Mouse (Mus musculus): ENCODE results near the gene Pwwp2a. TPM values are rescaled to one million over a fixed set of nuclear protein-coding genes. Genes with fewer than 3 reads are reported as not detected.

Gene Pwwp2a
- polyA plus RNA-seq, 1 experiment from 2014 or later: 30.1 TPM

DNA sequence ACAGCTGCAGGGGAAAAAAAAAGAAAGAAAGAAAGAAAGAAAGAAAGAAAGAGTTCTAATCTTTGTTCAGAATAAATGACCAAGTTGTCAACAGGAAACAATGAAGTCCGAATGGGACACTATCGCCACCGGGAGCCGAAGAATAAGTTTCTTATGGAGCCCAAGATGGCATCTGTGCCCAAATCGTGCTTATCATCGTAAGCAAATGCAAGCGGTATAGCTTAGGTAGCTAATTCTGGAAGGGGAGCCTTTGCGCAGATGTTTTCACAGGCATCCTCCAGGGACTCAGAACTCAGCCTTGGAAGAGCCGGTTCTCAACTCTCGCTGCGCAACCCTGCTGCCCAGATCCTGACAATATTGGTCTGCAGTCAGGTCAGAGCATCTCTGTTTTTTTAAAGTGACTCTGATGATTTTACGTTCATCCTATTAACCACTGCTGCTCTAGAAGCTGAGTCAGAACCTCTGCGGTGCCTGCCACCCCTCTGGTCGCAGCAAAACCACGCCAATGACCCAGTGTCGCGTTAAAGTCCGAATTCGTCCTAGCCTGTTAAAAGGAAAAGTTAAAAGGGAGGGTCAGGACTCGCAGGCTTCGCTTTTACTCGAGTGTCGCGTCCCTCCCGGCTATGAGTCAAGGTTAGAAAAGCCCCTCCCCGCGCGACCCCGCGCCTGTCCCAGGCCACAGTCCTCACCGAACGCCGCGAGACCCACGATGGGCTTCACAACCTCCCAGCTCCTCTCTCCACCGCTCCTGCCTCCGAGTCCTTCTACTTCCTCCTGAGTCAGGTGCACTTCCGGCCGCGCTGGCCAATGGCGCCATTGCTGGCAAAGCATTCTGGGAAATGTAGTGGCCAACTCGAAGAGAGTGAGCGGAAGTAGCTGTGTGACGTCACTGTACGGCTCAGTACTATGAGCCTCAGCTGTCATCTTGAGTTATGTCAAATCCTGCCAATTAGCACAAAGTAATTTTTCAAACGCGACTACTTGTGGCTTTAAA lies 65.7 kb downstream of the Pwwp2a start, which contains the start of gene Ttc1:
Ttc1 (minus strand) TSS at position 776 of the 994 bp plus-strand sequence.
- ATAC-seq (replicated peaks; ENCODE audit: insufficient number of reproducible peaks, low FRiP score, low TSS enrichment): peak; percentile 95
- Histone ChIP-seq H3K9me3 (replicated peaks; ENCODE audit: control insufficient read depth, low read length) (no peaks in the 10 kb centered on the region), H3K4me3 (ENCODE audit: low read depth, low read length) (peak within 1 kb of the TSS; percentile 82), H3K27me3 (ENCODE audit: control insufficient read depth, insufficient read depth, low read length) (no peaks in the 10 kb centered on the region), H3K4me1 (ENCODE audit: control insufficient read depth, insufficient read depth, low read length) (peaks cover 4% of the 10 kb centered on the region; the same call in 1 of the 2 replicates), H3K36me3 (ENCODE audit: control insufficient read depth, insufficient read depth, low read length) (peaks cover 7% of the 10 kb centered on the region), H3K4me2 (peak within 1 kb of the TSS; percentile 81), H3K9ac (ENCODE audit: low read depth, low read length) (peak within 1 kb of the TSS; percentile 80), H3K27ac (ENCODE audit: low read depth, low read length) (peak within 1 kb of the TSS; percentile 64)
- WGBS (ENCODE audit: insufficient replicate concordance): 4% methylated on average over 47 of the region's 47 CpGs

DNA sequence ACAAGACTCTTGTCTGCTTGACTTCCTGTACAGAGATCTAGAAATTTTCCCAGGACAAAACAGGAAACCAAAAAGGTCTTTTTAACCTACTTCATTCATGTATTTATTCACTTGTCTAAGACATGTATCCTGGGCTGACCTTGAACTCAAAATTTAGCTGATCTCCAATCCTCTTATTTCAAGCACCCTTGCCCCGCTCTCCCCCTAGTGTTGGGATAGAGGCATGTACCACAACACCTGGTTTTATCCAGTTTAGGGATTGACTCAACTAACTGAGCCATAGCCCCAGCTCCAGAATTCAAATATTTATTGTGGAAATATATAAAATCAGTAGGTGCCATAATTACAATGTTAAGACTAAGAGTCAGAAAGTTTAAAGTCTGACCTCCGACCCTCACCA lies 69.7 kb downstream of the Pwwp2a start:
- no peak overlapping the region for H3K4me3 ChIP-seq (ENCODE audit: low read depth, low read length)
- peaks cover 4% of the 10 kb centered on the region; the same call in 1 of the 2 replicates for H3K4me1 ChIP-seq (ENCODE audit: control insufficient read depth, insufficient read depth, low read length)
- no peaks in the 10 kb centered on the region for H3K9me3 ChIP-seq (replicated peaks; ENCODE audit: control insufficient read depth, low read length)
- no peak overlapping the region for H3K9ac ChIP-seq (ENCODE audit: low read depth, low read length)
- ATAC-seq (replicated peaks; ENCODE audit: insufficient number of reproducible peaks, low FRiP score, low TSS enrichment): no peak
- no peak overlapping the region for H3K27ac ChIP-seq (ENCODE audit: low read depth, low read length)
- no peaks in the 10 kb centered on the region for H3K27me3 ChIP-seq (ENCODE audit: control insufficient read depth, insufficient read depth, low read length)
- WGBS (ENCODE audit: insufficient replicate concordance): 63% methylated on average over 2 of the region's 2 CpGs
- no peaks in the 10 kb centered on the region for H3K36me3 ChIP-seq (ENCODE audit: control insufficient read depth, insufficient read depth, low read length)
- H3K4me2 ChIP-seq: no peak overlapping the region

DNA sequence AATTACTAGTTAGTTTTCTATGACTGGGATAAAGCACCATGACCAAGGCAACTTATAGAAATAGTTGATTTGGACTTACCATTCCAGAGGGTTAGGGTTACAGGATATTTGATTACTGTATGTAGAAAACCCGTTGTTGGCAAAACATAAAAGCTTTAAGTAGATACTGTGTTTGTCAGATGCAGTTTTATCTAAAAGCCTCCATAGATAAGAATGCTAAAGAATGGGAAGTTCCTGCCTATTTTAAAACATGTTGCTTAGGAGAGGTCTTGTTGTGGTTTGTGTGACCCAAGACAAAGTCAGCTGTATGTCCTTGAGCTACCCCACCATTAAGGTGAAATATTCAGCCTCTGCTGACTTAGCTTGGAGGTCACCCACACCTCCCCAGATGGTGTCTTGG lies 72.8 kb downstream of the Pwwp2a start:
- WGBS (ENCODE audit: insufficient replicate concordance): 55% methylated on average over 1 of the region's 1 CpGs
- no peak overlapping the region for H3K4me2 ChIP-seq
- H3K27ac ChIP-seq (ENCODE audit: low read depth, low read length): no peak overlapping the region
- no peaks in the 10 kb centered on the region for H3K36me3 ChIP-seq (ENCODE audit: control insufficient read depth, insufficient read depth, low read length)
- ATAC-seq (replicated peaks; ENCODE audit: insufficient number of reproducible peaks, low FRiP score, low TSS enrichment): no peak
- no peak overlapping the region for H3K9ac ChIP-seq (ENCODE audit: low read depth, low read length)
- H3K4me3 ChIP-seq (ENCODE audit: low read depth, low read length): no peak overlapping the region
- no peaks in the 10 kb centered on the region for H3K27me3 ChIP-seq (ENCODE audit: control insufficient read depth, insufficient read depth, low read length)
- no peaks in the 10 kb centered on the region for H3K4me1 ChIP-seq (ENCODE audit: control insufficient read depth, insufficient read depth, low read length)
- H3K9me3 ChIP-seq (replicated peaks; ENCODE audit: control insufficient read depth, low read length): no peaks in the 10 kb centered on the region

DNA sequence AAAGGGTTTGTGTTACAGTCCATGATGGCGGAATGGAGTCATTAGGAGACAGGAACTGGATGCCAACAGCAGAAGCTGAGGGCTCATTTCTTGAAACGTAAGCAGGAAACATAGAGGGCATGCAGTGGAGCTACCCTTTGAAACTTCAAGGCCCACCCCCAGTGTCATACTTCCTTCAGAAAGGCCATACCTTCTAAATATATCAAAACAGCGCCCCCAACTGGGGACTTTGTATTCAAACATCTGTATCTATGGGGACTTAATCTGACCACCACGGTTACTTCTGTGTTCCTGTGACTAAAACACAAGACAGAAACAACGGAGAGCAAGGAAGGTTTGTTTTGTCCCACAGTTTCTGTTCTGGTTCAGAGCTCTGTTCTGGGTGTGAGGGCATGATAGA lies 73.6 kb downstream of the Pwwp2a start:
- ATAC-seq (replicated peaks; ENCODE audit: insufficient number of reproducible peaks, low FRiP score, low TSS enrichment): no peak
- 61% methylated on average over 5 of the region's 5 CpGs for WGBS (ENCODE audit: insufficient replicate concordance)
- H3K9ac ChIP-seq (ENCODE audit: low read depth, low read length): no peak overlapping the region

DNA sequence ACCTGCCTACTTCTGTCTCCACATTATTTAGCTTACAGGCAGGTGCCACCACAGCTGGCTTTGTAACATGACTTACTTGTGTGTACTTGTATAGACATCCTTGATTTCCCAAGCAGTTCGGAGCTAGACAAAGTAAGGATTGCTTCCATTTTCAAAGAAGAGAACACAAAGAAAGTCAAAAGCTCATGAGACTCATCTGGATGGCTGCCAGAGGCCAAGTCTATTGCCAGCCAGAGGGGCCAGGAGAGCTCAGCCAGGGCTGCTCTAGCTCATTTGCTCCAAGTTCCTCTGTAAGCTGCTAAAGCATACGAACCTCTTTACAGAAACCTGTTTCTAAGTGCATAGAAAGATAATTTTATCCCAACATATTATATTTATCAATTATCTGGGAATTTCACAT lies 76.6 kb downstream of the Pwwp2a start:
- Histone ChIP-seq H3K27me3 (ENCODE audit: control insufficient read depth, insufficient read depth, low read length) (no peaks in the 10 kb centered on the region), H3K36me3 (ENCODE audit: control insufficient read depth, insufficient read depth, low read length) (no peaks in the 10 kb centered on the region), H3K9me3 (replicated peaks; ENCODE audit: control insufficient read depth, low read length) (no peaks in the 10 kb centered on the region), H3K4me3 (ENCODE audit: low read depth, low read length) (no peak overlapping the region), H3K27ac (ENCODE audit: low read depth, low read length) (no peak overlapping the region), H3K9ac (ENCODE audit: low read depth, low read length) (no peak overlapping the region), H3K4me1 (ENCODE audit: control insufficient read depth, insufficient read depth, low read length) (no peaks in the 10 kb centered on the region), H3K4me2 (no peak overlapping the region)
- WGBS (ENCODE audit: insufficient replicate concordance): 60% methylated on average over 2 of the region's 2 CpGs
- no peak for ATAC-seq (replicated peaks; ENCODE audit: insufficient number of reproducible peaks, low FRiP score, low TSS enrichment)

More for the DNA sequence above, 73.6 kb downstream of the Pwwp2a start:
- Histone ChIP-seq H3K27ac (ENCODE audit: low read depth, low read length) (no peak overlapping the region), H3K36me3 (ENCODE audit: control insufficient read depth, insufficient read depth, low read length) (no peaks in the 10 kb centered on the region), H3K4me1 (ENCODE audit: control insufficient read depth, insufficient read depth, low read length) (no peaks in the 10 kb centered on the region), H3K9me3 (replicated peaks; ENCODE audit: control insufficient read depth, low read length) (no peaks in the 10 kb centered on the region), H3K27me3 (ENCODE audit: control insufficient read depth, insufficient read depth, low read length) (no peaks in the 10 kb centered on the region), H3K4me3 (ENCODE audit: low read depth, low read length) (no peak overlapping the region), H3K4me2 (no peak overlapping the region)

DNA sequence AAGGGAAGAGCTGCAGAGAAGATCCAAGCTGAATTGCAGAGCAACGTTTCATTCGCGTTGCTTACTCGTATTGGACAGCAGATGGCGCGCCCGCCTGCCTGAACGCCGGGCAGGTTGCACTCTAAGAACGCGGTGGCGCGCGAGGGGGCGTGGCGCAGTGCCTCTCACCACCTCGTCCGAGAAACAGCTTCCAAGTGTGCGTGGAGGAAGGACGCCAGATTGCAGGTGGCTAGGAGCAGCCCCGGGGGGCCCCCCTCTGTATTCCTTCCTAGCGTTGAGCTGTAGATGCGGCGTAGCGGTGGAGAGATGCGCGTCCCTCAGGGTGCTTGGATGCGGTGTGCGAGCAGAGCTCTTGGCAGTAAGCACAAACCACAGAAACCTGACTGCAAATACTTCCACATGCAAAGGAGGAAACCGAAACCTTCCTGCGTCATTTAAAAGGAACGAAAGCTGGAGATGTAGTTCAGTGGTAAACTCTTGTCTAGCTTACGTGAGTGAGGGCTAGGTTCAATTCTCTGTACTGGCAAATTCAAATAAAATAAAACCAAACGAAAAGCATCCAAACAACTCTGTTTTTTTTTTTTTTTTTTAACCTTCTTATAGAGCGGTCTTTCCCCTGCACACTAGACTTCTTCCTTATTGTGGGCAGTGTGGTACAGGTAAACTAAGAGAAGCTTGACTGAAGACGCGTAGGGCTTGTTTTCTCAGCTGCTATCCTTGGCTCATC lies 85.3 kb downstream of the Pwwp2a start:
- Histone ChIP-seq H3K27ac (ENCODE audit: low read depth, low read length) (no peak overlapping the region), H3K9ac (ENCODE audit: low read depth, low read length) (no peak overlapping the region), H3K4me1 (ENCODE audit: control insufficient read depth, insufficient read depth, low read length) (no peaks in the 10 kb centered on the region), H3K4me2 (peak overlapping the region; percentile 63), H3K36me3 (ENCODE audit: control insufficient read depth, insufficient read depth, low read length) (no peaks in the 10 kb centered on the region), H3K27me3 (ENCODE audit: control insufficient read depth, insufficient read depth, low read length) (peaks cover 5% of the 10 kb centered on the region; the same call in 1 of the 2 replicates), H3K4me3 (ENCODE audit: low read depth, low read length) (peak overlapping the region; percentile 46), H3K9me3 (replicated peaks; ENCODE audit: control insufficient read depth, low read length) (no peaks in the 10 kb centered on the region)
- 6% methylated on average over 37 of the region's 37 CpGs for WGBS (ENCODE audit: insufficient replicate concordance)
- no peak for ATAC-seq (replicated peaks; ENCODE audit: insufficient number of reproducible peaks, low FRiP score, low TSS enrichment)

DNA sequence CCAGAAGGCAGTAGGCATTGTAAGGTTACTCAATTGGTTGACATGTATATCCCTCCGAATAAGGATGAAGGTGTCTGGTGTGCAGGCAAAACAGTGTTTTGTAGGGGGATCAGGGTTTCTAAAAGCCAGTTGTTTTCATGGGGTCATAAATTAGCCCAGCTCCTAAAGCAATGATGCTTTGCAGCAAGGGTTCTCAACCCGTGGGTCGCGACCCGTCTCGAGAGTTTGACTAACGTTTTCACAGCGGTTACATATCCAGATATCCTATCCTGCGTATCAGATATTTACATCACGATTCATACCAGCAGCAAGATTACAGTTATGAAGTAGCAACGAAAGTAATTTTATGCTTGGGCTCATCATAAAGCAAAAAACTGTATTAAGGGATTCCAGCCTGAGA lies 86.0 kb downstream of the Pwwp2a start:
- Histone ChIP-seq H3K4me2 (no peak overlapping the region), H3K36me3 (ENCODE audit: control insufficient read depth, insufficient read depth, low read length) (no peaks in the 10 kb centered on the region)
- 68% methylated on average over 11 of the region's 11 CpGs for WGBS (ENCODE audit: insufficient replicate concordance)

DNA sequence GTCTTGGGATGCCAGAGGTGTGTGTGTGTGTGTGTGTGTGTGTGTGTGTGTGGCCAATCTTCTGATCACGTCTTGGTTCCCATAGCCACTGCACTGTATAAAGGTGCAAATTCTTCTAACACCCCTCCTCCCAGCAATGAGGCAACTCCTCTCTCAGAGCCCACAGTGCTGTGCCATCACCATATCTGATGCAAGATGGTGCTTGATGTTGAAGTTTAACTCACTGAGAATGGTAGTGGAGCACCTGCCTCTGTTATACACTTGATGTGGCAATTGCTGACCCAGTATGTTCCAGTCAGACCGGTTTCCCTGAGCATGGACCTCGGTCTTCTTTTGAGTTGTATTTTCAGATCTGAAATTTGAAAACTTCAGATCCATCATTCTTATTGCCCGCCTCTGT lies 88.3 kb downstream of the Pwwp2a start:
- Histone ChIP-seq H3K4me3 (ENCODE audit: low read depth, low read length) (no peak overlapping the region), H3K4me2 (no peak overlapping the region), H3K36me3 (ENCODE audit: control insufficient read depth, insufficient read depth, low read length) (no peaks in the 10 kb centered on the region), H3K9ac (ENCODE audit: low read depth, low read length) (no peak overlapping the region), H3K9me3 (replicated peaks; ENCODE audit: control insufficient read depth, low read length) (no peaks in the 10 kb centered on the region), H3K27ac (ENCODE audit: low read depth, low read length) (no peak overlapping the region), H3K4me1 (ENCODE audit: control insufficient read depth, insufficient read depth, low read length) (no peaks in the 10 kb centered on the region; the same call in 1 of the 2 replicates), H3K27me3 (ENCODE audit: control insufficient read depth, insufficient read depth, low read length) (peaks cover 6% of the 10 kb centered on the region; the same call in 1 of the 2 replicates)
- no peak for ATAC-seq (replicated peaks; ENCODE audit: insufficient number of reproducible peaks, low FRiP score, low TSS enrichment)
- 73% methylated on average over 4 of the region's 4 CpGs for WGBS (ENCODE audit: insufficient replicate concordance)

More for the DNA sequence above, 86.0 kb downstream of the Pwwp2a start:
- Histone ChIP-seq H3K9me3 (replicated peaks; ENCODE audit: control insufficient read depth, low read length) (no peaks in the 10 kb centered on the region), H3K9ac (ENCODE audit: low read depth, low read length) (no peak overlapping the region), H3K4me1 (ENCODE audit: control insufficient read depth, insufficient read depth, low read length) (no peaks in the 10 kb centered on the region), H3K27ac (ENCODE audit: low read depth, low read length) (no peak overlapping the region), H3K4me3 (ENCODE audit: low read depth, low read length) (no peak overlapping the region), H3K27me3 (ENCODE audit: control insufficient read depth, insufficient read depth, low read length) (peaks cover 5% of the 10 kb centered on the region; the same call in 1 of the 2 replicates)
- no peak for ATAC-seq (replicated peaks; ENCODE audit: insufficient number of reproducible peaks, low FRiP score, low TSS enrichment)
